In the genomic region with DNA sequence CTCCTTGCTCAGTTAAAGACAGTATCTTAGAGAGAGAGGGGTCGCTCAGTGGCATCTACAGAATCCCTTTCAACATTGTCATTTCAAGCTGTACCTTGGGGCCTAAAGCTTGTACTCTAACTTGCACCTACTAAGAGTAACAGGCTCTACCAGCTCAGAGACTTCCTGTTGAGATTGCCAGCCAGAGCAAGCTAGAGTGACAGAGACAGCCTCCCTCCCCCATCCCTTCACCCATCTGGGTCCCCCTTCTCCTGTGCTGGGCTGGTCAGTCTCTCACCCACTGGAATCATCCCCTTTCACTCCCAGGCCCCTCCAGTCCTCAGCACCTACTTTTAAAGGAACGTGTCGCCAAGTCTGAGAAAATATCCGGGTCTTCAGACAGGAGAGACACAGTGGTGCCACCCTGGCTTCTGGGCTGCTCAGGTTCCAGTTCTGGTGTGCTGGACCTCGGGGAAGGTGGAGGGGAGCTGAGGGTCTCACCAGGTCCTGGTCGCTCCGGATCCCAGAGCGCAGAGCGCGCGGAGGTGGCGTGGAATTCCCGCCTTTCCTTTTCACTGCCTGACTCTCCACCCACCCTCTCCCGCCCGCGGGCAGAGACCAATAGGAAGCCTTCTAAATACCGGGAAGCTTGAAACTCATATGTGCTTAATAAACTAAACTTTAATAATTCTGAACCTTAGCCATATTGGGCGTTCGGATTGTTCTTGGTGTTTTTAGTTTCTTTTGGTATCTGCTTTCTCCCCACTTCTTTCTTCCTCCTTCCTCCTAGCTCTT, we compare ENCODE assay signal across 7 mouse cellular contexts. TPM values are rescaled to one million over a fixed set of nuclear protein-coding genes. Genes with fewer than 3 reads are reported as not detected.
DNase-seq lines count a peak whose midpoint lies in the region; ATAC-seq lines count a peak whose summit lies in the region.
"Not testable (repeated sequence)": the region's sequence is repeated elsewhere in the genome, so short reads cannot be mapped to it uniquely, and the experiment has no call there.

No protein-coding gene starts in this region.

- H3K27me3 ChIP-seq in erythroblast, embryonic 14.5 days (ENCODE audit: control insufficient read depth); heart, embryonic 13.5 days (replicated peaks); liver, embryonic 11.5 days (replicated peaks; ENCODE audit: control insufficient read depth, insufficient read depth, low read length): not testable (repeated sequence)
- H3K27me3 ChIP-seq in midbrain, embryonic 10.5 days (ENCODE audit: low read depth, poor library complexity, severe bottlenecking): peaks cover 37% of the 10 kb centered on the region

- peak overlapping the region; percentile 71 for H3K4me3 ChIP-seq in erythroblast, embryonic 14.5 days (replicated peaks)
- peak overlapping the region; percentile 67 for H3K4me3 ChIP-seq in heart, embryonic 13.5 days
- peak overlapping the region; percentile 51 for H3K4me3 ChIP-seq in liver, embryonic 11.5 days (ENCODE audit: low read depth, low read length)
- peak overlapping the region; percentile 49 for H3K4me3 ChIP-seq in midbrain, embryonic 10.5 days

- peaks cover 24% of the 10 kb centered on the region for H3K36me3 ChIP-seq in erythroblast, embryonic 14.5 days (ENCODE audit: control insufficient read depth)
- H3K36me3 ChIP-seq in heart, embryonic 13.5 days: peaks cover 22% of the 10 kb centered on the region
- not testable (repeated sequence) for H3K36me3 ChIP-seq in liver, embryonic 11.5 days (ENCODE audit: control insufficient read depth, insufficient read depth, low read length); midbrain, embryonic 10.5 days

- 4% methylated on average over 19 of the region's 19 CpGs for WGBS in heart, embryonic 13.5 days
- WGBS in liver, embryonic 11.5 days: 9% methylated on average over 19 of the region's 19 CpGs
- WGBS in midbrain, embryonic 10.5 days: 17% methylated on average over 19 of the region's 19 CpGs

- H3K4me2 ChIP-seq in heart, embryonic 13.5 days: peak overlapping the region; percentile 88
- H3K4me2 ChIP-seq in liver, embryonic 11.5 days: peak overlapping the region; percentile 72

- DNase-seq in adrenal gland, postnatal 10 days: peak; percentile 62
- DNase-seq in kidney, adult 18-20 months: peak; percentile 19
- DNase-seq in liver, embryonic 11.5 days (ENCODE audit: low spot score): peak; percentile 54
- DNase-seq in midbrain, embryonic 10.5 days (ENCODE audit: low spot score): peak; percentile 62
- peak; percentile 70 for DNase-seq in retina, postnatal 1 day

- peak overlapping the region; percentile 87 for H3K9ac ChIP-seq in heart, embryonic 13.5 days
- H3K9ac ChIP-seq in liver, embryonic 11.5 days (ENCODE audit: low read depth, low read length): peak overlapping the region; percentile 56

- not testable (repeated sequence) for H3K9me3 ChIP-seq in erythroblast, embryonic 14.5 days (ENCODE audit: control insufficient read depth, low read length); heart, embryonic 13.5 days; liver, embryonic 11.5 days (ENCODE audit: control insufficient read depth, low read length); midbrain, embryonic 10.5 days (replicated peaks)

- H3K27ac ChIP-seq in heart, embryonic 13.5 days (replicated peaks): peak overlapping the region; percentile 89
- not testable (repeated sequence) for H3K27ac ChIP-seq in liver, embryonic 11.5 days (ENCODE audit: low read depth, low read length)
- H3K27ac ChIP-seq in midbrain, embryonic 10.5 days (replicated peaks): peak overlapping the region; percentile 75

- peak; percentile 61; the same call in 1 of the 2 replicates for ATAC-seq in heart, embryonic 13.5 days (ENCODE audit: extremely low read depth, insufficient number of reproducible peaks, low FRiP score, low TSS enrichment)
- ATAC-seq in liver, embryonic 11.5 days (replicated peaks; ENCODE audit: low FRiP score): peak; percentile 69

- peaks cover 18% of the 10 kb centered on the region for H3K4me1 ChIP-seq in erythroblast, embryonic 14.5 days (ENCODE audit: control insufficient read depth)
- peaks cover 29% of the 10 kb centered on the region for H3K4me1 ChIP-seq in heart, embryonic 13.5 days
- not testable (repeated sequence) for H3K4me1 ChIP-seq in liver, embryonic 11.5 days (replicated peaks; ENCODE audit: control insufficient read depth, insufficient read depth, low read length)
- peaks cover 25% of the 10 kb centered on the region for H3K4me1 ChIP-seq in midbrain, embryonic 10.5 days

RNA-seq across cellular contexts. Expression of a gene that starts 0.8 kb away (rescaled TPM):
- total RNA-seq in adrenal gland, postnatal 10 days (2021): 10 to 100 TPM in 1 of 2 experiments, 1 to 10 TPM in 1; 8.0 to 12.0 TPM
- polyA plus RNA-seq in erythroblast, embryonic 14.5 days (2012): 0.39 and 0.46 TPM in 2 replicates
- 12.9 and 14.5 TPM in 2 replicates for polyA plus RNA-seq in heart, embryonic 13.5 days (2015; fragmentation: Nextera tagmentation; extraction: Ambion mirVana)
- 8.1 and 9.0 TPM in 2 replicates for polyA plus RNA-seq in liver, embryonic 11.5 days (2014; fragmentation: Nextera tagmentation; extraction: Ambion mirVana)
- 7.4 and 9.3 TPM in 2 replicates for polyA plus RNA-seq in midbrain, embryonic 10.5 days (2016; fragmentation: Nextera tagmentation; extraction: Ambion mirVana)

RNA-seq across cellular contexts. Expression of a gene that starts 29.8 kb away (rescaled TPM):
- under 1 TPM; 0.66 to 0.91 TPM for total RNA-seq in adrenal gland, postnatal 10 days (2021)
- not detected in 2 replicates for polyA plus RNA-seq in erythroblast, embryonic 14.5 days (2012)
- 0.31 and 0.32 TPM in 2 replicates for polyA plus RNA-seq in heart, embryonic 13.5 days (2015; fragmentation: Nextera tagmentation; extraction: Ambion mirVana)
- polyA plus RNA-seq in liver, embryonic 11.5 days (2014; fragmentation: Nextera tagmentation; extraction: Ambion mirVana): 0.18 and 0.27 TPM in 2 replicates
- polyA plus RNA-seq in midbrain, embryonic 10.5 days (2016; fragmentation: Nextera tagmentation; extraction: Ambion mirVana): 0.19 and 0.24 TPM in 2 replicates

RNA-seq across cellular contexts. Expression of a gene that starts 39.6 kb away (rescaled TPM):
- total RNA-seq in adrenal gland, postnatal 10 days (2021): 10 to 100 TPM; 46.0 to 46.6 TPM
- 0.01 TPM in 1 of 2 replicates, not detected in the other for polyA plus RNA-seq in erythroblast, embryonic 14.5 days (2012)
- polyA plus RNA-seq in heart, embryonic 13.5 days (2015; fragmentation: Nextera tagmentation; extraction: Ambion mirVana): 3.5 and 4.4 TPM in 2 replicates
- polyA plus RNA-seq in liver, embryonic 11.5 days (2014; fragmentation: Nextera tagmentation; extraction: Ambion mirVana): 0.49 and 0.86 TPM in 2 replicates
- 0.11 and 0.22 TPM in 2 replicates for polyA plus RNA-seq in midbrain, embryonic 10.5 days (2016; fragmentation: Nextera tagmentation; extraction: Ambion mirVana)

Comparison
In these comparisons a context has a peak if more than half of its experiments do, and no peak if none do; other contexts are left out.
1. DNase-seq: peak in every context shown above with its lines; median percentile 70 in retina, postnatal 1 day; 62 in adrenal gland, postnatal 10 days; 62 in midbrain, embryonic 10.5 days; 54 in liver, embryonic 11.5 days; 19 in kidney, adult 18-20 months.